Mouse (Mus musculus) spleen, adult 12 weeks (tissue): ENCODE results near the gene Nrp1.
A peak's percentile ranks its signal among the peaks of the same experiment; 100 is the strongest.

Experiments used
- DNase-seq: peaks from one replicate; pipeline ENCODE4 v3.0.0; 2022; ENCODE audit warnings: low spot score

The Nrp1 gene

GRCm38 (mm10) chr8:128358406-128358755 lies at the start of gene Nrp1:
Gene Nrp1 (plus strand): TSS chr8:128358604.
- DNase-seq = no peak

- DNase-seq = no peak
Observed at GRCm38 (mm10) chr8:128320797-128321196, 37.6 kb upstream of the Nrp1 start.

GRCm38 (mm10) chr8:128327281-128327680 lies 31.1 kb upstream of the Nrp1 start:
- no peak for DNase-seq

GRCm38 (mm10) chr8:128327922-128328321 lies 30.5 kb upstream of the Nrp1 start:
- DNase-seq = no peak

- no peak for DNase-seq
Observed at GRCm38 (mm10) chr8:128329502-128329901, 28.9 kb upstream of the Nrp1 start.

- no peak for DNase-seq
Observed at GRCm38 (mm10) chr8:128335976-128336375, 22.4 kb upstream of the Nrp1 start.

GRCm38 (mm10) chr8:128338951-128339350 lies 19.5 kb upstream of the Nrp1 start:
- no peak for DNase-seq

- no peak for DNase-seq
Observed at GRCm38 (mm10) chr8:128339521-128339920, 18.9 kb upstream of the Nrp1 start.

GRCm38 (mm10) chr8:128350405-128350804 lies 8.0 kb upstream of the Nrp1 start:
- DNase-seq = no peak

GRCm38 (mm10) chr8:128351211-128351610 lies 7.2 kb upstream of the Nrp1 start:
- no peak for DNase-seq

- no peak for DNase-seq
Observed at GRCm38 (mm10) chr8:128352821-128353220, 5.6 kb upstream of the Nrp1 start.

GRCm38 (mm10) chr8:128353999-128354398 lies 4.4 kb upstream of the Nrp1 start:
- DNase-seq = no peak

GRCm38 (mm10) chr8:128355091-128355490 lies 3.3 kb upstream of the Nrp1 start:
- DNase-seq = no peak

- no peak for DNase-seq
Observed at GRCm38 (mm10) chr8:128356170-128356569, 2.2 kb upstream of the Nrp1 start.

- no peak for DNase-seq
Observed at GRCm38 (mm10) chr8:128356796-128357539, 1.4 kb upstream of the Nrp1 start.

- DNase-seq = no peak
Observed at GRCm38 (mm10) chr8:128357540-128358405, 631 bp upstream of the Nrp1 start.

- no peak for DNase-seq
Observed at GRCm38 (mm10) chr8:128358756-128359520, 534 bp downstream of the Nrp1 start.

GRCm38 (mm10) chr8:128359521-128360318 lies 1.3 kb downstream of the Nrp1 start:
- DNase-seq = no peak

GRCm38 (mm10) chr8:128361343-128361870 lies 3.0 kb downstream of the Nrp1 start:
- no peak for DNase-seq

- DNase-seq = peak; percentile 37
Observed at GRCm38 (mm10) chr8:128362940-128363595, 4.7 kb downstream of the Nrp1 start.

GRCm38 (mm10) chr8:128370496-128370895 lies 12.1 kb downstream of the Nrp1 start:
- no peak for DNase-seq
